Mouse (Mus musculus): ENCODE results near the gene Lmntd1.

DNA sequence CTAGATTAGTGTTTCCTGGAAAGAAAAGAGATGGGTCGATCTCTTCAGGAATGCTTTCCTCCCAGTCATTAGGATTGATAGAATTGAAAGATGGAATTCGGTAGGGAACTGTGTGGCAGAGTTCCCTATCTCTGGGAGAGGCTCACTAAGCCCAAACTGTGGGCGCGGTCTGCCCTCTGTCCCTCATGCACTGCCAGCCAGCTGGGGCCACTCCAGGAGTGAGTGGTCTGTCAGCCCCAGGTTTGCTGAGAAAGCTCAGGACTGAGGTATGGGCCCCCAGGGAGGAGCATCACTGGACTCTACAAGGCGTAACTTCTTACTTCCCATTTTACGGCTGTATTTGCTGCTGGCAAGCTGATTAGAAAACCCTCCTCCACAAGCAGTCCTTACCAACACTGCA lies 22.1 kb downstream of the Lmntd1 start:
- no peak for TF ChIP-seq GATA1 (IDR thresholded peaks at IDR 0.05; ENCODE audit: borderline replicate concordance, low read length)
- no peak for TF ChIP-seq FLI1 (IDR thresholded peaks at IDR 0.05; ENCODE audit: low read length)
